Mouse (Mus musculus) layer of hippocampus, postnatal 10 days (tissue): ENCODE measurements around the gene Zfp52. TPM values are rescaled to one million over a fixed set of nuclear protein-coding genes. Genes with fewer than 3 reads are reported as not detected.

Source experiments
- DNase-seq, 2 experiments: peaks; one replicate each; pipeline ENCODE4 v3.0.0; 2021; ENCODE audit warnings: low spot score in 2 of 2
- long read RNA-seq: library from polyadenylated mRNA; stranded (forward); transcript quantifications from one replicate; pipeline ENCODE4 v2.0.0, GENCODE M21; 2023
- total RNA-seq, 2 experiments: library from RNA; stranded (reverse); gene quantifications; 2 replicates each; pipeline ENCODE4 v1.2.3; 2021

Gene Zfp52
- total RNA-seq = 1 to 10 TPM; 6.3 to 6.8 TPM
- long read RNA-seq, partial matches to known transcripts = 1 of 4 reads
- long read RNA-seq, other reads (novel, unspliced or antisense) = 1 of 4 reads

- peak; percentile 37 to 53 for DNase-seq
These were observed at the start of gene Zfp52 for GRCm38 (mm10) chr17:21535096-21536001. Zfp52 (plus strand) TSS chr17:21535539.

- DNase-seq = peak; percentile 77 to 79
These were observed 46.4 kb upstream of the Zfp52 start, which contains the start of gene Zfp53 for GRCm38 (mm10) chr17:21488760-21489499. Zfp53 (plus strand) TSS chr17:21488998.

- no peak for DNase-seq
These were observed 45.8 kb upstream of the Zfp52 start for GRCm38 (mm10) chr17:21489500-21490001.

GRCm38 (mm10) chr17:21501365-21501764, 34.0 kb upstream of the Zfp52 start:
- DNase-seq = no peak

- DNase-seq = no peak
These were observed 30.8 kb upstream of the Zfp52 start for GRCm38 (mm10) chr17:21504524-21504923.

- no peak for DNase-seq
These were observed 29.1 kb upstream of the Zfp52 start for GRCm38 (mm10) chr17:21506258-21506657.

GRCm38 (mm10) chr17:21509756-21510155, 25.6 kb upstream of the Zfp52 start:
- DNase-seq = no peak

- peak; percentile 70 to 75 for DNase-seq
These were observed 19.8 kb upstream of the Zfp52 start for GRCm38 (mm10) chr17:21515403-21516105.

GRCm38 (mm10) chr17:21516201-21517129, 18.9 kb upstream of the Zfp52 start:
- peak; percentile 48 to 70 for DNase-seq

GRCm38 (mm10) chr17:21517130-21517671, 18.1 kb upstream of the Zfp52 start:
- no peak for DNase-seq

- DNase-seq = no peak
These were observed 9.1 kb upstream of the Zfp52 start for GRCm38 (mm10) chr17:21526270-21526669.

GRCm38 (mm10) chr17:21530645-21531330, 4.6 kb upstream of the Zfp52 start:
- DNase-seq = no peak

GRCm38 (mm10) chr17:21531621-21532020, 3.7 kb upstream of the Zfp52 start:
- DNase-seq = peak; percentile 27 to 39

- peak; percentile 71 to 78 for DNase-seq
These were observed 3.0 kb upstream of the Zfp52 start for GRCm38 (mm10) chr17:21532101-21532951.

- DNase-seq = no peak
These were observed 1.4 kb upstream of the Zfp52 start for GRCm38 (mm10) chr17:21533961-21534360.

GRCm38 (mm10) chr17:21534460-21535095, 761 bp upstream of the Zfp52 start:
- DNase-seq = peak in 1 of 2 experiments; percentile 31

- DNase-seq = no peak
These were observed 757 bp downstream of the Zfp52 start for GRCm38 (mm10) chr17:21536096-21536495.

- DNase-seq = no peak
These were observed 1.3 kb downstream of the Zfp52 start for GRCm38 (mm10) chr17:21536676-21537075.
